Mouse (Mus musculus) MEL (cell line): ENCODE measurements around the gene Dhx40. TPM values are rescaled to one million over a fixed set of nuclear protein-coding genes. Genes with fewer than 3 reads are reported as not detected.

Experiments used
- DNase-seq: peaks from one replicate; pipeline ENCODE4 v3.0.0; 2011; ENCODE audit warnings: low read depth, low spot score
- H3K27ac ChIP-seq: 2 replicates; pipeline ENCODE4 v1.5.1; 2012; ENCODE audit warnings: low read depth, mild to moderate bottlenecking, control low read depth, low read length, moderate library complexity; ENCODE audit not compliant: control insufficient read depth
- H3K27me3 ChIP-seq, 2 experiments: fragments of 150-350 bp in 1 of 2; sonication (generic) in 1 of 2; 2 replicates each; pipeline ENCODE4 v1.6.1; 2012; ENCODE audit warnings: low read length in 2 of 2, mild to moderate bottlenecking in 2 of 2, improper control_type of control experiment in 1 of 2, moderate library complexity in 1 of 2; ENCODE audit not compliant: insufficient read depth in 2 of 2, control insufficient read depth in 1 of 2
- H3K36me3 ChIP-seq, 2 experiments: 2 replicates each; pipeline ENCODE4 v1.6.1; 2012 to 2014; ENCODE audit warnings: low read length in 2 of 2, improper control_type of control experiment in 1 of 2, inconsistent platforms in 1 of 2, mild to moderate bottlenecking in 1 of 2; ENCODE audit not compliant: insufficient read depth in 2 of 2, control insufficient read depth in 1 of 2
- H3K4me1 ChIP-seq, 2 experiments: fragments of 150-350 bp in 1 of 2; sonication (generic) in 1 of 2; 2 replicates each; pipeline ENCODE4 v1.6.1; 2012; ENCODE audit warnings: low read length in 2 of 2, improper control_type of control experiment in 1 of 2, mild to moderate bottlenecking in 1 of 2; ENCODE audit not compliant: insufficient read depth in 2 of 2, control insufficient read depth in 1 of 2
- H3K4me3 ChIP-seq, 2 experiments: fragments of 150-350 bp in 1 of 2; sonication (generic) in 1 of 2; 2 replicates each; pipeline ENCODE4 v1.5.1; 2012; ENCODE audit warnings: low read depth in 2 of 2, low read length in 2 of 2, mild to moderate bottlenecking in 2 of 2, moderate library complexity in 2 of 2, control low read depth in 1 of 2, improper control_type of control experiment in 1 of 2; ENCODE audit not compliant: control insufficient read depth in 1 of 2, insufficient read depth in 1 of 2
- H3K79me2 ChIP-seq: 2 replicates; pipeline ENCODE4 v1.6.1; 2012; ENCODE audit warnings: mild to moderate bottlenecking, low read length, moderate library complexity; ENCODE audit not compliant: control insufficient read depth, poor library complexity, insufficient read depth
- H3K9ac ChIP-seq: 2 replicates; pipeline ENCODE4 v1.6.1; 2012; ENCODE audit warnings: low read depth, mild to moderate bottlenecking, control low read depth, low read length, moderate library complexity; ENCODE audit not compliant: control insufficient read depth, poor library complexity, severe bottlenecking
- H3K9me3 ChIP-seq: fragments of 150-350 bp; sonication (generic); replicated peaks from 2 replicates; pipeline ENCODE4 v1.6.1; 2012; ENCODE audit warnings: mild to moderate bottlenecking, low read length, improper control_type of control experiment, moderate library complexity; ENCODE audit not compliant: insufficient read depth
- BHLHE40 ChIP-seq: IDR thresholded peaks from 2 replicates; pipeline ENCODE4 v1.6.1; 2012; ENCODE audit warnings: low read depth, mild to moderate bottlenecking, inconsistent platforms, low read length, improper control_type of control experiment, borderline replicate concordance
- CHD1 ChIP-seq: IDR thresholded peaks from 2 replicates; pipeline ENCODE4 v1.6.1; 2012; ENCODE audit warnings: low read depth, mild to moderate bottlenecking, inconsistent platforms, low read length, improper control_type of control experiment
- CHD2 ChIP-seq: IDR thresholded peaks from 2 replicates; pipeline ENCODE4 v1.6.1; 2011; ENCODE audit warnings: low read length, improper control_type of control experiment
- E2F4 ChIP-seq: IDR thresholded peaks from 2 replicates; pipeline ENCODE4 v1.6.1; 2011; ENCODE audit warnings: low read depth, low read length, improper control_type of control experiment, borderline replicate concordance
- GATA1 ChIP-seq: IDR thresholded peaks from 2 replicates; pipeline ENCODE4 v1.6.1; 2011; ENCODE audit warnings: low read depth, low read length, improper control_type of control experiment
- HCFC1 ChIP-seq: IDR thresholded peaks from 2 replicates; pipeline ENCODE4 v1.6.1; 2012; ENCODE audit warnings: low read depth, mild to moderate bottlenecking, inconsistent platforms, low read length, improper control_type of control experiment, moderate library complexity
- MYB ChIP-seq: IDR thresholded peaks from 2 replicates; pipeline ENCODE4 v1.6.1; 2011; ENCODE audit warnings: mild to moderate bottlenecking, low read depth, low read length, improper control_type of control experiment
- POLR2AphosphoS2 ChIP-seq: IDR thresholded peaks from 2 replicates; pipeline ENCODE4 v1.6.1; 2011; ENCODE audit warnings: low read length, improper control_type of control experiment
- POLR2AphosphoS5 ChIP-seq: IDR thresholded peaks from 2 replicates; pipeline ENCODE4 v1.6.1; 2012; ENCODE audit warnings: low read depth, borderline replicate concordance, mild to moderate bottlenecking, inconsistent platforms, low read length, moderate library complexity, mixed read lengths
- RAD21 ChIP-seq: IDR thresholded peaks from 2 replicates; pipeline ENCODE4 v1.6.1; 2011; ENCODE audit warnings: mild to moderate bottlenecking, low read depth, low read length, improper control_type of control experiment
- RCOR1 ChIP-seq: IDR thresholded peaks from 2 replicates; pipeline ENCODE4 v1.6.1; 2012; ENCODE audit warnings: low read depth, mild to moderate bottlenecking, inconsistent platforms, low read length, improper control_type of control experiment
- SMC3 ChIP-seq: IDR thresholded peaks from 2 replicates; pipeline ENCODE4 v1.6.1; 2011; ENCODE audit warnings: low read depth, low read length, improper control_type of control experiment
- TCF12 ChIP-seq: IDR thresholded peaks from 2 replicates; pipeline ENCODE4 v1.6.1; 2014; ENCODE audit warnings: low read depth, mild to moderate bottlenecking, inconsistent platforms, low read length, improper control_type of control experiment, moderate library complexity
- UBTF ChIP-seq: IDR thresholded peaks from 2 replicates; pipeline ENCODE4 v1.6.1; 2012; ENCODE audit warnings: low read depth, mild to moderate bottlenecking, inconsistent platforms, low read length, improper control_type of control experiment, moderate library complexity, borderline replicate concordance; ENCODE audit not compliant: insufficient read depth
- USF1 ChIP-seq: IDR thresholded peaks from 2 replicates; pipeline ENCODE4 v1.6.1; 2014; ENCODE audit warnings: low read depth, mild to moderate bottlenecking, inconsistent platforms, low read length, improper control_type of control experiment, moderate library complexity
- USF2 ChIP-seq, 2 experiments: IDR thresholded peaks; 2 replicates each; pipeline ENCODE4 v1.6.1; 2011 to 2012; ENCODE audit warnings: improper control_type of control experiment in 2 of 2, low read length in 2 of 2, borderline replicate concordance in 1 of 2, inconsistent platforms in 1 of 2, low read depth in 1 of 2, mild to moderate bottlenecking in 1 of 2; ENCODE audit not compliant: insufficient read depth in 1 of 2
- ZC3H11A ChIP-seq: IDR thresholded peaks from 2 replicates; pipeline ENCODE4 v1.6.1; 2012; ENCODE audit warnings: low read depth, mild to moderate bottlenecking, inconsistent platforms, low read length, improper control_type of control experiment
- ZKSCAN1 ChIP-seq: IDR thresholded peaks from 2 replicates; pipeline ENCODE4 v1.6.1; 2012; ENCODE audit warnings: low read depth, mild to moderate bottlenecking, inconsistent platforms, low read length, improper control_type of control experiment, moderate library complexity
- polyA plus RNA-seq, 2 experiments: library from polyadenylated mRNA; stranded (reverse) in 1 of 2; unstranded in 1 of 2; fragments of >175 nt in 1 of 2; fragments of >200 nt in 1 of 2; gene quantifications; 2 replicates each; pipeline versions ENCODE4 v1.2.1 to v1.2.4; 2012; ENCODE audit warnings: low replicate concordance in 2 of 2, low read depth in 1 of 2; ENCODE audit not compliant: insufficient read length in 2 of 2, insufficient read depth in 1 of 2, missing spikeins in 1 of 2
- total RNA-seq: library from RNA; depleted of rRNA; stranded (reverse); fragments of 300-350 nt; gene quantifications from 2 replicates; pipeline ENCODE4 v1.2.3, GENCODE M21; 2012

The Dhx40 gene
- total and polyA plus RNA-seq, 3 experiments, result 10.1 to 16.1 TPM; not detected in 1

DNA sequence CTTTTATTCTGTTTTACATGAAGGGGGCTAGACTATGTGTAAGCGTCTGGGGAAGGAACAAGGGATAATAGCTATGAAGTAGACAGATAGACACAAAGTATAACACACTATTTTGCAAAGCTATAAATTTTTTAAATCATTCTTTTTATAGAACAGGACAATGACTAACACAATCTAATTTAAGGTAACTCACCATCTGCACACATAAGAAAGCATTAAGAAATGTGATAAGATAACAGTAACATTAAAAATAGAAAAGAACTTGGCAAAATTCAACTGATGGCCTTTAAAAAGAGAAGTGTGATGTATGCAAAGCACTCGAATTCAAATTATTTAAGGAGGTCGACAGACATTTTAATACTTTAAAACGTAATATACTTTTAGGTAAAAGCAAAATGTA is 72.6 kb downstream of the Dhx40 start (continued):
- TF ChIP-seq MYB (no peak), RAD21 (no peak), RCOR1 (no peak), BHLHE40 (no peak), ZC3H11A (no peak), E2F4 (no peak), HCFC1 (no peak), TCF12 (peak; percentile 58; the same call in 1 of the 2 replicates), ZKSCAN1 (no peak), CHD2 (no peak), USF1 (no peak), POLR2AphosphoS2 (no peak), UBTF (no peak), CHD1 (no peak), POLR2AphosphoS5 (no peak), USF2 (IDR thresholded peaks at IDR 0.05; ENCODE audit: borderline replicate concordance in 1 of 2, insufficient read depth in 1 of 2, low read depth in 1 of 2, low read length in 2 of 2) (no peak)
- TF ChIP-seq, all 39 proteins: peak for 6

DNA sequence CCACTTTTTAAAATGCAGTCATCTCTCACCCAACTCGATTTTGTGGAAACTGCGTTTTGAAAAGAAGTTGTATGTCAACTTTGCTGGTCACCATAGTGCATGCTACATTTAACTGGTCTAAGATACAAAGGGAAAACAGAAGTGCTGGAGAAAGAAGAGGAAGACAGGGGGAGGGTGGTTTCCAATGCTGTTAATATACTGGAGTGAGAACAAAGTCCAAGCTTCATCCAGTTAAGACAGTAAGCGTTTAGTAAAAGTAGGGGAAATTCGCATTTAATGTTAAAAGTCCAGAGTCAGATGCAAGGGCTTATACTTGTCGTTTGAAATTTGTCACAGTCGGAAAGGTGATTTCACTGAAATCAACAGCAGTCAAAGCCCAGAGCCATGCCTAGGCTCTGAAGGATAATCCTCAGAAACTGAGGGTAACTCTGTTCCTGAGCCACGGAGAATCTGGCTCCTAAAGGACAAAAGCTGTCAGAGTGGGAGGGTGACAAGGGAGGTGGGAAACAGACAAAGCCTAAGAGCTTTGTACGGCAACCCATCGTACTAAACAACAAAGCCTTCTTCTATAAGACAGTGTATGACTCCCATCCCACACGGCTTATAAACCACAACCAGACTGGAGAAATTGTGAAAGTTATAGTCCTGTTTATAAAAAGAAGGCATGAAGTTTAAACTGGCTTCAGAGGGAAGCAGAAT is 73.2 kb downstream of the Dhx40 start:
- no peak overlapping the region for H3K27ac ChIP-seq
- H3K27me3 ChIP-seq, result no peaks in the 10 kb centered on the region
- peaks cover 52 to 73% of the 10 kb centered on the region in 2 experiments for H3K36me3 ChIP-seq
- H3K9ac ChIP-seq, result no peak overlapping the region
- peaks cover 35% of the 10 kb centered on the region for H3K79me2 ChIP-seq
- DNase-seq, result no peak
- TF ChIP-seq POLR2AphosphoS2 (no peak; the same call in 1 of the 2 replicates), SMC3 (no peak), HCFC1 (no peak), CHD2 (no peak), GATA1 (no peak)
- no peaks in the 10 kb centered on the region for H3K9me3 ChIP-seq
- no peak overlapping the region for H3K4me3 ChIP-seq
- peaks cover 8 to 20% of the 10 kb centered on the region in 2 experiments for H3K4me1 ChIP-seq
